Mouse (Mus musculus): Measurements from ENCODE around the gene Dhx58.

The Dhx58 gene

DNA sequence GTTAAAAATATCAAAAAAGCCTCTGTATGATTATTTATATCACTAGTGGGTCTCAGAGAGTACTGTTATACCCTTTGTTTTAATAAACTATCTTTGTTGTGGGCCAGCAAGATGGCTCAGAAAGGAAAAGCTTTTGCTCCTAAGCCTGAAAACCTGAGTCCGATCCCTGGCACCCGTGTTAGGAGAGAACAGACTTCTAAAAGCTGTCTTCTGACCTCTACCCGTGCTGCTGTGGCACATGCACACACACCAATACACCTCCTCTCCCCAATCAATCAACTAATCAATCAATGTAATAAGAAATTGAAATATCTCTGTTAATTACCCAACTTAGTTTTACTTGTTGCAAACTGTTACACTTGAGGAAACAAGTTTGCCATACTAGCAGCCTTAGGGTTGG, 3.4 kb downstream of the Dhx58 start:
- DNase-seq = no peak

DNA sequence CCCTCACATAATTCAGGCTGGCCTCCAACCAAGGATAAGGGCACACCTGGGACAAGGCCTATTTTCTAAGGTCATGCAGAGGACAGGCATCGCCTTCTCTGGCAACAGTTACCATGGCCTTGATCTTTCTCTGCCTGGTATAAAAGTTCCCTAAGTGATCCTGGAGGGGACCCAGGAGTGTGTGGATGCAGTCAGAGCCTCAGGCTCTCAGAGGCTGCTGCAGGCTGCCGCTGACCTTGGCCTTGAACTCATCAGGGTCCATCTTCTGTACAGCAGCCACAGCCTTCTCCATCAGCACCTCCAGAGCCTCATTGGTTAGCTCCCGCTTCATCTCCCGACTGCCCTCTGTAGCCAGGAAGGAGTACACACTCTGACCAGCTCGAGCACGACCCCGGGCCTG, 6.2 kb downstream of the Dhx58 start:
- DNase-seq = no peak

DNA sequence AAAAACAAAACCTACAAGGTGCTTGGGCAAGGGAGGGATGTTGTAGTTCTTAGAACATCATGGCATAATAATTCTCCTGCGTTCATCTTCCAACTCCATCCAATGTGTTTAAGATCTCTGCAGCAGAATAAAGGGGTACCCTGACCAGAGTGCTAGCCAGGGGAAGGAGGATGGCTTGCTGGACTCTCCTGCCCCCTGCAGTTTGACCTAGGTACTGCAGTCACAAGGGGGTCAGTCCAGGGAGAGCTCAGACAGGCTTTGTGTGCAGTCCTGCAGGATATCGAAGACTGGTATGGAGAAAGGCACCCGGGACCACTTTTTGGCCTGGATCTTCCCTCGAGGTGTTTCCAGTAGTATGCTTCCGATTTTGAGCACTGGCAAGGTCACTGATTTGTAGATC, 9.1 kb downstream of the Dhx58 start:
- DNase-seq = peak; percentile 85 to 88

DNA sequence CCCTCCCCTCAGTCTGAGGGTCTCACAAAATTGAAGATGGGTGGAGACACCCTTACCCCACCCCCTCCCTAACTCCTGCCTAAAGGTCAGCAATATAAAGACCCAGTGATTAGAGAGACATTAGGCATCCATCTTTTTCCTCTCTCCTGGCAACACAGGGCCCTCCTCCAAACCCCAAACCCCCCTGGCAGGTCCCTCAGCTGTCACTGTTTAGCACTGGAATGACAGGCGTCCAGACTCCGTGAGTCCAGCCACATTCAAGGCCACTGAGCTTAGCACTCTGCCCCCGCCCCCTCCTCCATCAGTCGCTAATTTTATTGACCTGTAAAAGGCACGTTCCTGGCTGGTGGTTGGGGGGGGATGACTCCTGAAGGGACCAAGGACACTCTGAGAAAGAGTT, 10.9 kb downstream of the Dhx58 start:
- no peak for DNase-seq

DNA sequence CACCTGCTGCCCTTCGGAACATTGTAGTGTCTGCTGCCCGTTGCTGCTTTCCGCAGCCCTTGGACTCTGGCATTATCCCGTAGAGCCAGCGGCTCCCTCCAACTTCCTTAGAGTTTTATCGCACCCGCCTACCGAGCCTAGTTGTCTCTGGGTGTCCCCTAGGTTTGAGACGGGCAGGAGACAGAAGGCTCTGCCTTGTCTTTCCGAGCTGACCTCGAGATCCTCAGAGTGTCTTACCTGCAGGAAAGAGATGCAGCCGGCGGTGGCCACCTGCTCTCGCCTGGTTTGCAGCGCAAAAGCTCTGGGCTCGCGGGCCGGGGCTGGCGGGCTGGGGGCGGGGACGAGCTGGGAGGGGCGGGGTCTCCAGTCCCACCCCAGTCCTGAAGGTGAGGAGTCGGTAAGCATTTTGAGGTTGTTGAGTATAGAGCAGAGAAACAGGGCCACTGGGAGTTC, 11.9 kb downstream of the Dhx58 start, which contains the start of gene Zfp385c:
Gene Zfp385c, minus strand, starts transcription at position 292 of the 453 bp plus-strand sequence.
- DNase-seq = peak in 1 of 2 experiments; percentile 46

DNA sequence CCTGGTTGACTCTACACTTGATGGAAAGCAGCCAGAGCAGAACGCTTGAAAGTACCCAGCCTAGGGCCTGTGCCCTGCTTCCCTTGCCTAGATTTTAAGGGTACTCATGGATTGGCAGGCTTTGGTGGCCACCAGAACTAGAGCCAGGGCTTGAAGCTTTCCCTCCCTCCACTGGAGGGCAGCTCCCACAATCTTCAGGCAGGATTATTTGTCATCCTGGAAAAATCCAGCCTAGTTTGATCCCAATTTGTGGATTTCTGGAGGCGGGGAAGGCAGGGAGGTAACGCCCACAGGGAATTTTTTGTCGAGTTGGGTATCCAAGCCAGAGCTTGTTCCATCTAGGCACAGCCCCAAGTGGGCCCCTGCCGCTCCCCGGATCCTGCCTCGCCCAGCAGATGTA, 13.7 kb downstream of the Dhx58 start:
- DNase-seq = no peak

DNA sequence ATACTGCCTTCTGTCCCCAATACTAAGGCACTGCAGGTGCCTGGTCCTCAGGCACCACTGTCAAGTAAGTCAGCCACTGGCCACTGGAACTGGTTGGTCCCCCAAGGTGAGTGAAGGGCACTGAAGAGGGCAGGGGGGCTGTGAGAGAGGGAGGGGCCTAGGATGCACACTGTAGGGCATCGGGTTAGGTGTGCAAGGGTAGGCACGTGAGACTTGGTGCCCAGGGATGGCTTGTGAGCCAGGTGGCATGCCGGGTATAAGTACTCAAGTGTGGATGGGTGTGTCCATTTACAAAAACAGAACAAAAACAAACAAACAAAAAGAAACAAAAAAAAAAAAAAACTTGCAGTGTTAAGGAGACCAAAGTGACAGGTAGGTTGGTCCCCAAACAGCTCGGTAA, 15.6 kb downstream of the Dhx58 start:
- DNase-seq = no peak

DNA sequence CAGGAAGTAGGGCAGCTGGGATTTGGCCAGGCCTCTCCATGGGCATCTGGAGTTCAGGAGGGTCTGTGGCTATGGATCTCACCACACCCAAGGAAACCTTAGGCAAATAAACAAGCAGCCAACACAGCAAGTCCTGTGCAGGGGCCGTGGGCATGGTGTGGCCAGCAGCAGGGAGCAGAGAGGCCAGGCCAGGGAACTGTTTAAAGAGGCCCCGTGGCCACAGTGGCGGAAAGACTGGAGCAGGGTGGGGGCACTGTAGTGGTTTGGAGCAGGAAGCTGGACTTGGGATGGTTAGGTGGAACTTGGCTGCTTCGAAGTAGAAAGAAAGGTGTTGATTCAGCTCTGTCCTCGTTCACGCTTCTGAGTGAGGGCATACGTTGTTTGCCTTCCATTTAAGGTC, 16.8 kb downstream of the Dhx58 start:
- no peak for DNase-seq

DNA sequence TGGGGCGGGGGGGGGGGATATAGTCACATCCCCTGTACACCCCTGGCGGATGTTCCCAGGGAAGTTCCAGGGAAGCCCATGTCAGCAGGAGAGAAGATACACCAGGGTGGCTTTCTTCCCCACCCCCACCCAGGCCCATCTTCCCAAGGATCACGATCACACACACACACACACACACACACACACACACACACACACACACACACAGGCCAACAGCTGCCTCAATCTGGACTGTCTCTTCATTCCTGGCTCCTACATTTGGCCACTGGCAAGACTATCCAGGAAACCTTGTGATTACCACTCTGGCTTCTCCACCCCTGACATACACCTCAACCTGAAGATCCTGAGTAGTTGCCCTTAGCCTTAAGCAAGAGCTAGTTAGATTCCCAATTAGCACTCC, 18.7 kb downstream of the Dhx58 start:
- DNase-seq = no peak

DNA sequence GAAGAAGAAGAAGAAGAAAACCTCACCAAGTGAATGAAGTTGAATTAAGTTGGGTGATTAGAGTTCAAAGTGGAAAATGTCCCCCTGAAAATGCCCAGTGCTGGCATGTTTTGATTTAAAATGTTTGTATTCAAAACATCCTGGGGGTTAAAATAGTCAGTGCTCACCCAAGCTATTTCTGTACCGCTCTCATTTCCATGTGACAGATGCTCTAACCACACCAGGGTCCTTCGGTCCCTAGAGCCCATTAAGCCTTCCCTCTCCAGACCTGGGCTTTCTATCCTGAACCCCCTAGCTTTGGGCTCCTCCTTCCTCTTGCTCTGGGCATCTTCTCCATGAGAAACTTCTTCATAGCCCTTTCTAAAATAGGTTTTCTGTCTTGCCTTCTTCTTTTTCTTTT, 20.0 kb downstream of the Dhx58 start:
- no peak for DNase-seq

DNA sequence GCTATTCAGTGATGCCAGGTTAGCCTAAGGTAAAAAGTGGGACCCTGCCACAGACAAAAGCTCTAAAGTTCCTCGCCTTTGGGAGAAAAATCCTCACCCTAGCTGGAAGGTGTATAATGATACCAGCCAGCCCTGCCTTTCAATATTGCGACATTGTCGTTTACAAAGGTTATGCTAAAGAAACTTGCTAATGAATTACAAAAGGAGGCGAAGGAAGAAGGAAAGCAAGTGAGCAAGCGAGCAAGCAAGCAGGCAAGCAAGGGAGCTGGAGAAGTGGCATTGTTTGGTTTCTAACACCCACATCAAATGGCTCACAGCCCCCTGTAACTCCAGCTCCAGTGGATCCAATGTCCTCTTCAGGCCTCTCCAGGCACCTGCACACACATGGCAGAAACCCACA, 21.5 kb downstream of the Dhx58 start:
- no peak for DNase-seq

DNA sequence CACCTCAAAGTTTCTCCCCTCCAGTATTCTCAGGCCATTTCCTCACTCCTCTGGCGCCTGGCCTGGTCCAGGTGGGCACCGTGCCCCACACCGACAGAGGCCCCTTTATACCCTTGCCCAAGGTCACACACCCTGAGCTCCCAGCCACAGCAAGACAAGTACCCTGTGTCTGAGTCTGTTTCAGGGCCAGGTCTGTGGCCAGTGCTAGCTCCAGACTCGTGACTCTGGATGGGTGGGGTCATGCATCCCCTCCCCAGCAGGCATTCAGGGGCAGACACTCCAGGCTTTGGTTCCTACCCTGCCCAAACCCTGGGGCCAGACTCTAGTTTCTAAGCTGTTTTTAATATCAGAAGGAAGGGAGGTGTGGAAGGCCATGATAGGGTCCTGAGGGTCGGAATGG, 22.2 kb downstream of the Dhx58 start:
- peak in 1 of 2 experiments; percentile 18 for DNase-seq

DNA sequence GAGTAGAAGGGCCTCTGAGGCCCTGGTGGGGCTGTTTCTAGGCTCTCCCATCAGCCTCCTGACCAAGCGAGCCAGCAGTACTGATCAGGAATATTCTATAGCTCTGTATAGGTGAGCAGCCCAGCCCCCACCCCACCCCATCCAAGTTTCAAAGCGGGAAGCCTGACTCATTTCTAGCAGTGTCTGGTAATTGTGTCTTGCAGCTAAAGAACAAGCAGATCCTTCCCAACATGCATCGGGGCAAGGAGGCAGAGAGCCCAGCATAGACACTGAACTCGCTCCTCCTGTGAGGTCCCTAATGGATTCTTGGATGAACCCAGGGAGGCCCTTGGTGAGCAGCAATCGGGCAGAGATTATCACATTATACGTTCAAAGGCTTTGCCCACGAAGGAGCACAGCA, 26.3 kb downstream of the Dhx58 start:
- no peak for DNase-seq

DNA sequence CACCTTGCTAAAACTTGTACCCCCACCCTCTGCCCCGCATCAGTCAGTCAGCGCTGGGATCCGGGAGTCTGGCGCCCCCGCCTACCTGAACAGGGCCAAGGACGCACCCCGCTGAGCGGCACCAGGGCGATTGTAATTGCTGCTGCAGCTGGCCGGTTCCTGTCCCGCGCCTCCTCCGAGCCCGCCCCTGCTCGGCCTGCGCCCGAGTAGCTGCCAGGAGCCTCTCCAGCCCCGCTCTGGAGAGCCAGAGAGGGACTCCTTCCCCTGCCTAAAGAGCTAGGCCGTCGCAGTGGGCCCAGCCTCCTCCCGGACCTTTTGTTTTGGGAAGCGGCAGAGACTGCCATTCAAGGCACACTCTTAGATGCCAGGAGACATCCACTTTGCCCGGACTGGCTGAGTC, 30.9 kb downstream of the Dhx58 start:
- peak; percentile 32 to 49 for DNase-seq

DNA sequence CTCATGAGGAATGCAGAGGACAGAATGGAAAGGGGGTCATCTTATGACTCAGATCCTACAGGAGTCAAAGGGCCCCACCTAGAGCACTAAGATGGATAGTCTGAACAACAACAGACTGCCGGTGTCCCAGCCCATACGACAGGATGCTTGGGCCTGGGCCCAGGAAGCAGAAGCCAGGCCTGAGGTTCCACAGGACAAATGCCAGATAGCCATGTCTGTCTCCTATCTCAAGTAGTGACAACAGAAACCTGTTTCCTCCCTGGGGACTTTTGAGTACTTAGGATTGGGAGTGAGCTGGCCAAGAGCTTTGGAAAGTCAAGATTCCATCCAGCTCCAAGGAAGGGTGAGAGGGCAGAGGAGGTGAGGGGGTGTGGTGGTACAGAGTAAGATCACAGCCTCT, 32.1 kb downstream of the Dhx58 start:
- DNase-seq = peak; percentile 42 to 53

DNA sequence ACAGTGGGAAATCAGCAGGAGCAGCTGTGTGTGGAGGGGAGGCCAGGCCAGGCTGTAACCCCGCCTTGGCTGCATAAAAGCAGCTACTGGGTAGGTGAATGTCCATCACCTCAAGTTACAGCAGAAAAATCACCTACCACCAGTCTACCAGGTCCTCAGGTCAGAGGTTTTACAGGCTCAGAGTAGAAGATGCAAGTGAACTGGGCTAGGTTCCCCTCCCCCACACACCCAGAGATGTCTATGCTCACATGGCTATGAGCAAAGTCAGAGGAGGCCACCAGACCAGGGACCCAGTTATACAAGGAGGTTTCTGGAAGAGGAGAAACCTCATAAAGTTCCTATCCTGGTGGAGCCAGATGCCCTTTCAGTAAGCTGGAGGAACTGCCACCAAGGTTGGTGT, 33.0 kb downstream of the Dhx58 start:
- DNase-seq = no peak

DNA sequence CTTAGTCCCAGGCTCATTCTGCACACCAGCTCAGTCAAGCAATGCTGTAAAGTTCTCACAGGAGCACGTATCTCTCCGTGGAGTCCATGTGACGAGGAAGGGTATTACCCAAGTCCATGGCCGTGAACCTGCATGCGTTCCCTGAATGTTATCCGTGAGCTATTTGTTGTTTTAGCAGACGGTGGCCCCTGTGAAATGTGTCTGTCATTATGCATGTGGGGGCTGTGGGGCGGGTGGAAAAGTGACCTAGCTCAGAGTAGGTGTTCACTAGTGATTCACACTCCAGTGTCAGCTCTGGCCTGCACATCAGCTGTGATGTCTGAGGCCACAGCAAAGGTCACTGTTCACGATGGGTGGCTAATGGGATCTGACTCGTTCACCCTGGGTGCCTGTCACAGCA, 44.3 kb downstream of the Dhx58 start:
- no peak for DNase-seq

DNA sequence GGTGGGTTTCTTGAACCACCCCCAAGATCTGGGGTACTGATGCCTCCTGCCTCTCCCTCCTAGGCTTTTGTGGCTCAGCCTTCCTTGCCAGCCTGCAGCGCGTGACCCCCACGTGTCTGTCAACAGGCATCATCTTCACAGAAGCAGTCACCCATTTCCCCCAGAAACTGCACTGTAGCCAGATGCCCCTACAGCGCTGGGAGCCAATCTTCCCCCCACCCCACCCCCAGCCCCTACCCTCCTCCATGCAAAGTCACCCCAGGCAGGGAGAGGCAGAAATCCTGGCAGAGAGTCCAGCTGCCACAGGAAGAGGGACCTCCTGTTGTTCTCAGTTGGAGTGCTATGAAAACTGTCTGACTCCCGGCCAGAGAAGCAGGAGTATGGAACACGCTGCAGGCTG, 47.6 kb downstream of the Dhx58 start:
- peak; percentile 32 to 41 for DNase-seq

DNA sequence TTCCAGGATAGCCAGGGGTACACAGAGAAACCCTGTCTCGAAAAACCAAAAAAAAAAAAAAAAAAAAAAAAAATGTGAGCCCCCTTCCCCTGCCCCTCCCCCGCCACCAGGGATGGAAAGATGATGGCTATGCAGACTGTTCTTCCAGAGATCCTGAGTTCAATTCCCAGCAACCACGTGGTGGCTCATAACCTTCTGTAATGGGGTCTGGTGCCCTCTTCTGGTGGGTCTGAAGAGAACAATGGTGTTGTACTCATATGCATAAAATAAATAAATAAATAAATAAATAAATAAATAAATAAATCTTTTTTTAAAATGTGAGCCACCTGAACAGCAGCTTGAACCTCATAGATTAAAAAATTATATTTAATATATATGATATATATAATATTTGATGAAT, 48.5 kb downstream of the Dhx58 start:
- DNase-seq = peak in 1 of 2 experiments; percentile 13

DNA sequence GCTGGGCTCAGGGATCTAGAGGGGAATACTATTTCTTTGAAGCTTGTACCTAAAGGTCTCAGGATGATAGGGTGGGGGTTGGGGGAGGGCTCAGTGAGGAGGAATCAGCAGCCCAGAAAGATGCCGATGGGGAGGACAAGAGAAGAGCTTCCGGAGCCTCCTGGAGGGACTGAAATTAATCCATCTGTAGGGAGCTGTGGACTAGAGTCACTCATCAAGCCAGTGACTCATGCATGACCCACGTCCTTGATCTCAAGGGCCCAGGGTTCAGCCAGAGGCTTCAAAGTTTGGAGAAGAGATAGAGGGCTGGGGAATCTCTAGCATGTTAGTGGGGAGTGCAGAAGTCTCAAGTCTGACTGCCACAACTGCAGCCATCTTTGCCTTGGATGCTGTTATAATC, 52.3 kb downstream of the Dhx58 start:
- DNase-seq = no peak

DNA sequence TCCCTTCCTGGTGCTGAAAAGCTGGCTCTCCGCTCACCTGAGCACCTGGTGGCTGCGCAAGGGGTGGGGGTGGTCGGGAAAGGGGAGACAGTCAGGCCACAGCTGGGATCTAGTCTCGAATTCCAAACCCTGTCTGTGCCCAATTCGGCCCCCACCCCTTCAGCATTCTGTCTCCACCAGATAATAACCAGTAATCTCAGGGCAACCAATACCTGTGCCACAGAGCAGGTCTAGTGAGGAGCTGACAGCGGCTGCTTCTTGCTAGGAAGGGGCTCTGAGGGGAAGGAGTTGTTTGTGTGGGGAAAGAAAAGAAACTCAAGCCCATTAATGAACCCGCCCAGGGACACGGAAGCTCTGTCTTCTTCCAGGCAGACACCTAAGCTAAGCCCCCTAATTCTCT, 52.9 kb downstream of the Dhx58 start:
- DNase-seq = no peak

DNA sequence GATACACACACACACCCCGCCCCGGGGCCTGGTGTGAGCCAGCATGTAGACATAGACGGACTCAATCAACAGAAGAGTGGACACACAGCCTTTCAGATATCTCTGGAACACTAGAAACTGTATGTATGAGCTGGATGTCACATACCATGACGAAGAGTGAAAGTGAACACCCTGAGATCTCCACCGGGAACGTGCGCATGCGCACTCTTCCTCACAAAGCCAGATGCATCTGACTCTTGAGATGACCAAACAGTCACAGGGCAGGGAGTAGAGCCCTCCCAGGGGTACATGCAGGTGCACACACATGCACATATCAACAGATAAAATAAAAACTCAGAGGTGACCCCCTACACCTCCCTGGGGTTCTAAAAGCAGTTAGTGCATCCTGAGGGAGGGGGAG, 55.7 kb downstream of the Dhx58 start:
- DNase-seq = no peak

DNA sequence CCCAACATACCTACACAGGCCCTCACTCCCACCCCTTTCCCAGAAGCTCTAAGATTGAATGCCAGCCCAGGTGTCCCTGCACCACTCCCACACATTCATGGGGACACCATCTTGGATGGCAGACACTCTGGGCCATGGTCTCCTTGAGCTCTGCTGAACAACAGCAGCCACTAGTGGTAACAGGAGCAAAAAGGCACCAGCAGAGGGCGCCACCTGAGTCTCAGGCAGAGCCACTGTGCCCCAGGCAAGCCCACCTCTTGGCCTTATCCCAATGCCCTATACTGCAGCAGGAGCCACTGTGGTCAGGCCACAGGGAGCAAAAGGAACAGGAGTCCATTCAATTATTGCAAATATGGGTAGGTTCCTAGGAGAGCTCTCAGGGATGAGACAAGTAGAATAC, 57.8 kb downstream of the Dhx58 start:
- DNase-seq = peak in 1 of 2 experiments; percentile 58

Data from cerebellum, postnatal 25 days (tissue).